Mouse (Mus musculus) adrenal gland, postnatal 25 days (tissue): Measurements from ENCODE around the gene Ankrd13c. TPM values are rescaled to one million over a fixed set of nuclear protein-coding genes. Genes with fewer than 3 reads are reported as not detected.

Source experiments
- DNase-seq: peaks from one replicate; pipeline ENCODE4 v3.0.0; 2021; ENCODE audit warnings: mixed read lengths
- total RNA-seq: library from RNA; stranded (reverse); gene quantifications from 2 replicates; pipeline ENCODE4 v1.2.3, GENCODE M21; 2021

Ankrd13c gene
- total RNA-seq, 1 experiment from 2014 or later = 86.7 TPM

- DNase-seq = no peak
Observed at GRCm38 (mm10) chr3:157952716-157953115, 5.7 kb downstream of the Ankrd13c start.

DNA sequence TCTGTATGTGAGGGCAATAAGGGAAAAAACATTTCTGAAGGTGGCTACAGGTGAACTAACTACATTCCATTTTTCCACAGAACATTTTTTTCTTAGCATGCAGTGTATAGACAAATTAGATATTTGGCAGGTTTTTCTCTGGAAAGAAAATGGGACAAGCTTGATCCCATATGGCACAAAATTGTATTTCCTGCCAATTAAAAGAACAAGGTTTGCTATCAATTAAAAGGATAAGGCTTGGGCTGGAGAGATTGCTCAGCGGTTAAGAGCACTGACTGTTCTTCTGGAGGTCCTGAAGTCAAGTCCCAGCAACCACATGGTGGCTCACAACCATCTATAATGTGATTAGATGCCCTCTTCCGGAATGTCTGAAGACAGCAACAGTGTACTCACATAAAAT is 8.4 kb downstream of the Ankrd13c start:
- DNase-seq = no peak

- no peak for DNase-seq
Observed at GRCm38 (mm10) chr3:157956201-157956600, 9.2 kb downstream of the Ankrd13c start.

GRCm38 (mm10) chr3:157957320-157957719 is 10.3 kb downstream of the Ankrd13c start:
- no peak for DNase-seq

DNA sequence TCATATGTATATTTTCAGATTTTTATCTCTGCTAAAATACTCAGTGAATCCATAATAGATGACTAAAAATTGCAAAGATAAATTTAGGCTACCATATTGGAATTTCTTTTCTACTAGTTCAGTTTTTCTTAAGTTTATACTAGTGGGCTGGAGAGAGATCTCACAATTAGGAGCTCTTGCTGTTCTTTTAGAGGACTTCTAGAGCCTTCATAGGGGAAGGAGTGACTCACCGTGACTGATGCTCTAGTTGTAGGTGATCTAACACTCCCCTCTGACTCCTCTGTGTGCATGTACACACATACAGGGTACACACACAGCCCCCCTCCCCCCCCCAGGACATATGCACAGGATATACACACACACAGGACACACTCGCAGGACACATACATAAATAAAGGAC is 24.1 kb downstream of the Ankrd13c start:
- no peak for DNase-seq

- no peak for DNase-seq
Observed at GRCm38 (mm10) chr3:157973236-157973635, 26.2 kb downstream of the Ankrd13c start.

GRCm38 (mm10) chr3:157979619-157980018 is 32.6 kb downstream of the Ankrd13c start:
- DNase-seq = no peak

DNA sequence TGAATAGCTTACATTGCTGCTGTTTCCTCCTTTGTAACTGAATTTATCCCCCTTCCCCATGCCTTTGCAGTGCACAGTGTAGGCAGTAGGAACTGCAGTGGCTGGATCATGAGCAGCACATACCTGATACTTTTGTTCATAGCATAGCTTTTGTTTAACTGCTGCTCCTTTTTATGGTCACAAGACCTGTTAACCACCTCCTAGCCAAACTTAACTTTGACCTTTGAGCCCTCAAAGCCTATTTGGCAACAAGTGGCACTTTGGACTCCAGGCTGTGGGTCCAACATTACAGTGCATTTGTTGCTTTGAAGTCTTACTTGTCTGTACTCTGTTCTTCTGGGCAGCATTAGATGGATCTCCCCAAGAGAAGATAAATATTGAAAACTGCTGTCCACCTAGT is 46.3 kb downstream of the Ankrd13c start:
- DNase-seq = no peak

GRCm38 (mm10) chr3:157995726-157996125 is 48.7 kb downstream of the Ankrd13c start:
- no peak for DNase-seq

DNA sequence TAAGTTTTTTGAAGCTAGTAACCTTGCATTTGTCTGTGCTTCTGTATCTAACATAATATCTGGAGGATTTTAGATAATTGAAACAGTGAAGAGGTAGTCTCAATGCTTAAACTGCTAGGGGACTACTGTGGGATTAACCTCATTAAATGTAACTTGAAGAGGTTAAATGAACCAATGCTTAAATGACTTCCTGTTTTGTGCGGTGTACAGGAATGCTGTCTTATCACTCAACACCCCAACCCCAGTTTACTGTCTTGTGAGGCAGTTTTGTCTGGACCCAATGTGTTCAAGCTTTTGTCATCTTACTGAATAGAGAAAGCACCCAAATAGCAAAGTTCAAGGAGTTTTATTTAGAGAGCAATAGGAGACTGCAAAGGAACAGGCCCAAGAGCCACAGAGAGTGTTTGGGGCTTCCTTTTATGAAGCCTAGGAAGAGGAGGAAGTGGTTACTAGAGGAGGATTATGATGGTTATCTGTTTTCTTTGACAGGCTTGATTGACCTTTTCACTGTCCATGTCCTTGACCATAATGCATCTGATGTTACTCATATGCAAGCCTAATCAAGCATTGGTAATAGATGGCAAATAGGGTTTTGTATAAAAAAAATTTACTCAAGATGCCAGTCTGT is 51.8 kb downstream of the Ankrd13c start:
- no peak for DNase-seq

GRCm38 (mm10) chr3:158008647-158009046 is 61.6 kb downstream of the Ankrd13c start:
- DNase-seq = no peak

DNA sequence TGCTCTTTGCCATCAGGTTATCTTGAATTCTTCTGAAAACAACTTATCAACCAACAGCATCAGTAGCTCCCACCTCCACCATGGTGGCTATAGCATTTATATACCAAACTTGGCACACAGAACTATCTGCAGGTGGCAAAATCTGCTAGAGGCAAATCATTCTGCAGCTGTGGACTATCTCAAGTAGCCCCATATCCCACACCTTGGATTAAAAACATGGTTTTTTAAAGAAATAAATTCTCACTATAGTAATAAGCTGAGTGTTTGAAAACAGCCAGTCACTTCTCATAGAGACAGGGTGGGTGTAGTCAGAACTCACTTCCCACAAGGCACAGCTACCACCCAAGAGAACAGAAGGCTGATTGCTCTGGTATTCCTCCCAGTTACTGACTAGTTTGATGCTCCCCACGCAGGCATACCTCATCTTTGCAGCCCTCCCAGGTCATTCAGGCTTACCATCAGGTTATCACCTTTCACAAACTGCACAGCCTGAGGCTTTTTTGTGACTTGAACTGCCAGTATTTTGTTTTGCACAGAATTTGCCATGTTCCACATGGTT is 62.8 kb downstream of the Ankrd13c start:
- no peak for DNase-seq

GRCm38 (mm10) chr3:158031371-158031925 is 84.4 kb downstream of the Ankrd13c start:
- DNase-seq = peak; percentile 93

DNA sequence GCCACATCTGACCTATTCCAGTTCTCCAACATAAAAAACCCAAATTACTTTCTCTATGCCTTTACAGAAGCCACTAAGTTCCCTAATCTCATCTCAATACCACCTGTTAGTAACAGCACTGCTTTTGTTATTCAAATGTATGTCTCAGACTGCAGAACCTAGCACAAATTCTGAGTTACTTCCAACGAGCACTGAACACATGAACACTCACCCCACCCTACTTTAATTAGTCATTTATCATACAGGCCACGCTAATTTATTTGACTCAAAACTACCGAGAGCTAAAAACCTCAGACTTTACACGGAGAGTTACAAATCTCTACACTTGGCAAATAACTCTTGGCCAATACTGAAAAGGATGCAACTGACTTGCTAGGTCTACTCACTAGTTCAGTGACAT is 85.1 kb downstream of the Ankrd13c start:
- DNase-seq = no peak

DNA sequence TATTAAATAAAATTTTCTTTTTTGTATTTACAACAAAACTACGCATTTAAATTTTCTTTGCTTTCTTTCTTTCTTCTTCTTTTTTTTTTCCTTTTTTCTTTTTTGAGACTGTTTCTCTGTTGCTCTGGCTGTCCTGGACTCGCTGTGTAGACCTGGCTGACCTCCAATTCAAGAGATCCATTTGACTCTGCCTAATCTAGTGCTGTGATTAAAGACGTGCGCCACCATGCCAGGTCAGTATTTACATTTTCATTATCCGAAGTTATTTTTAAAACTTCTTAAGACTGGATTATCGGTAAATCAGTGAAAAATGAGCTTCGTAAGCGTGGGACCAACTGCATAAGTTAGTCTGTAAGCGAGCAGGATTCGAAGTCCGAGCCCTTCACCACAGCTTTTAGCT is 88.8 kb downstream of the Ankrd13c start:
- peak; percentile 4 for DNase-seq

GRCm38 (mm10) chr3:158036329-158036988 is 89.4 kb downstream of the Ankrd13c start, which contains the start of the genes Srsf11 and Lrrc40:
Srsf11 (minus strand) TSS chr3:158036639.
Lrrc40 (plus strand) TSS chr3:158036662.
- DNase-seq = peak; percentile 95

DNA sequence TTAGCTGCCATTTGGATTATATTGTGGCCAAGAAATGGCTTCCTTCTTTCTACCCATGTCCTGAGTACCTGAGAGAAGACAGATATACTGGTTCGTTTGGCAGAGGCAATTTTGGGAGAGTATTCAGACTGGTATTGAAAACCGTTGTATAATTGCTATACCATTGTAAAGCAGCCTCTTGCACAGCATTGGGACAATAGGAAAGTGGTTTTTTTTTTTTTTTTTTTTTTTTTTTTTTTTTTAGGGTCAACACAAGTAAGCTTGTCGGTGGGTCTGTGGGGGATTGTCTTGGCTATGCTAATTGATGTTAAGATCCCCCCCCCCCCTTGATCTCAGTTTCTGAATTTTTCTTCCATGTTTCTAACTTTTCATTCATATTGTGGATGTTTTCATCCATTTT is 91.1 kb downstream of the Ankrd13c start:
- DNase-seq = no peak

- DNase-seq = no peak
Observed at GRCm38 (mm10) chr3:158040755-158041154, 93.7 kb downstream of the Ankrd13c start.

GRCm38 (mm10) chr3:158049508-158049907 is 102.5 kb downstream of the Ankrd13c start:
- DNase-seq = no peak
